8 mouse cellular contexts compared by ENCODE assay signal in the genomic region with DNA sequence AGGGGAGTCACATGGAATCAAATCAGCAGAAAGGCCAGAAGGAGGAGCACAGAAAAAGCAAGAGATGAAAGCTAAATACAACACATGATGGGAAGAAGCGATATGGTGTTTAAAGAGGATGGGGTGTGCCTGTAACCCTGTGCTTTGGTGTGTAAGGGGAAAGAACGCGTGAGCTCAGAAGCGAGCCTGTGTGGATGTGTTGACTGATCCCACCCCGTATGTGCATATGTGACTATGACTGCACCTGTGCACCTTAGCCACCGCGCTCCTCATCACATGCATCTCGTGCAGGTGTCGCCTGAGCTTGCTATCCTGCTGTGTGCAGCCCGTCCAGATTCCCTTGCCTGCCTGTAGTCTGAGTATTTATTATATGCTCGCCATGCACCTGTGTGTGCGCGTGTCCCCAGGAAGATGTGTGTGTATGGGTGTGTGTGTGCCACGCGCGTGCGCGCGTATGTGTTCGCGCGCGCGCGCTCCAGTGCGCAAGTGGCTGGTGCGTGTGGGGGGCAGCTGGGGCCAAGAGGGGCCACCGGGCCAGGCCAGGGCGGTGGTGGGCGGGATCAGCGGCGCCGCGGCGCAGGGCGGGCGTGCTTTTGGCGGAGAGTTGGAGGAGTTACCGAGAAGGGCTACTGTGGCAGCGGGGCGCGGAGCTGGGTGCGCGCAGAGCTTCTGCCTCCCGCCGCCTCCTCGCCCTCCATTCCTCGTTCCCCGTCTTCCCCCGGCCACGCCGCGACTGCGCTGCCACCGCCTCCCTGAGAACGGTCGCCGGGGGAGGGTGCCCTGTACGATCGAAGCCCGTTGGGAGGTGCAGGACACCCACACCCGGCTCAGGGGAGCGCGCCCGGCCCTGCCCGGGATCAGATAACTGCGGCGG. TPM values are rescaled to one million over a fixed set of nuclear protein-coding genes. Genes with fewer than 3 reads are reported as not detected.
DNase-seq lines count a peak whose midpoint lies in the region; ATAC-seq and TF ChIP-seq lines count a peak whose summit lies in the region.

No protein-coding gene starts in this region.

- H3K27me3 ChIP-seq in lung, embryonic 14.5 days (ENCODE audit: insufficient read depth, low read length), result peaks cover 56% of the 10 kb centered on the region
- H3K27me3 ChIP-seq in heart, embryonic 11.5 days (ENCODE audit: control insufficient read depth, insufficient read depth, low read length), result peaks cover 52% of the 10 kb centered on the region
- peaks cover 18% of the 10 kb centered on the region for H3K27me3 ChIP-seq in midbrain, postnatal 0 days (ENCODE audit: insufficient read depth, low read length)

- no peaks in the 10 kb centered on the region for H3K36me3 ChIP-seq in lung, embryonic 14.5 days (ENCODE audit: insufficient read depth)
- no peaks in the 10 kb centered on the region for H3K36me3 ChIP-seq in heart, embryonic 11.5 days (ENCODE audit: control insufficient read depth, insufficient read depth, low read length)
- no peaks in the 10 kb centered on the region for H3K36me3 ChIP-seq in midbrain, postnatal 0 days (ENCODE audit: insufficient read depth, low read length)

- no peak overlapping the region for H3K27ac ChIP-seq in lung, embryonic 14.5 days (ENCODE audit: low read depth)
- peak overlapping the region; percentile 30; the same call in 1 of the 2 replicates for H3K27ac ChIP-seq in cortical plate, adult 2 months (ENCODE audit: insufficient read depth, low read length)
- H3K27ac ChIP-seq in heart, embryonic 11.5 days (ENCODE audit: low read depth, low read length), result no peak overlapping the region
- H3K27ac ChIP-seq in midbrain, postnatal 0 days (ENCODE audit: low read depth, low read length), result 0 out of 2 replicates have a peak overlapping the region, but pooled peaks have one; percentile 32

- H3K4me1 ChIP-seq in lung, embryonic 14.5 days (ENCODE audit: insufficient read depth), result no peaks in the 10 kb centered on the region
- H3K4me1 ChIP-seq in cortical plate, adult 2 months (ENCODE audit: control insufficient read depth, insufficient read depth, low read length), result no peaks in the 10 kb centered on the region
- peaks cover 36% of the 10 kb centered on the region for H3K4me1 ChIP-seq in heart, embryonic 11.5 days (ENCODE audit: control insufficient read depth, insufficient read depth, low read length)
- no peaks in the 10 kb centered on the region for H3K4me1 ChIP-seq in midbrain, postnatal 0 days (ENCODE audit: insufficient read depth, low read length)

- no peaks in the 10 kb centered on the region for H3K9me3 ChIP-seq in lung, embryonic 14.5 days (ENCODE audit: low read depth, low read length)
- no peaks in the 10 kb centered on the region for H3K9me3 ChIP-seq in heart, embryonic 11.5 days (replicated peaks; ENCODE audit: control insufficient read depth, low read length)
- no peaks in the 10 kb centered on the region for H3K9me3 ChIP-seq in midbrain, postnatal 0 days (ENCODE audit: low read length)

- ATAC-seq in lung, embryonic 14.5 days (ENCODE audit: insufficient read depth), result no peak
- ATAC-seq in heart, embryonic 11.5 days (replicated peaks; ENCODE audit: insufficient number of reproducible peaks, low FRiP score, low TSS enrichment), result peak; percentile 18; the same call in 1 of the 2 replicates
- peak; percentile 62 for ATAC-seq in midbrain, postnatal 0 days (ENCODE audit: low FRiP score)
- no peak for ATAC-seq in megakaryocyte progenitor cell, adult 5-6 weeks (replicated peaks; ENCODE audit: poor library complexity)

- peak overlapping the region; percentile 49 for H3K4me3 ChIP-seq in lung, embryonic 14.5 days (ENCODE audit: low read depth, low read length)
- H3K4me3 ChIP-seq in cortical plate, adult 2 months (ENCODE audit: insufficient read depth, low read length), result peak overlapping the region; percentile 46
- peak overlapping the region; percentile 72 for H3K4me3 ChIP-seq in heart, embryonic 11.5 days (ENCODE audit: low read depth, low read length)
- H3K4me3 ChIP-seq in midbrain, postnatal 0 days (ENCODE audit: low read depth, low read length), result peak overlapping the region; percentile 73

- no peak for TF ChIP-seq POLR2A in cortical plate, adult 2 months (IDR thresholded peaks at IDR 0.05; ENCODE audit: extremely low read depth, insufficient read depth, low read length)

- peak overlapping the region; percentile 10; the same call in 1 of the 2 replicates for H3K9ac ChIP-seq in lung, embryonic 14.5 days
- peak overlapping the region; percentile 74 for H3K9ac ChIP-seq in heart, embryonic 11.5 days (ENCODE audit: low read depth, low read length)
- peak overlapping the region; percentile 52 for H3K9ac ChIP-seq in midbrain, postnatal 0 days (replicated peaks; ENCODE audit: low read length, poor library complexity, severe bottlenecking)

- DNase-seq in lung, embryonic 14.5 days, result peak; percentile 11
- DNase-seq in lung, postnatal 10 days, result no peak
- peak; percentile 42 for DNase-seq in layer of hippocampus, adult 9-11 months
- DNase-seq in midbrain, postnatal 0 days (ENCODE audit: low spot score), result peak; percentile 56
- no peak for DNase-seq in ovary, postnatal 14 days (ENCODE audit: low spot score)

- WGBS in lung, embryonic 14.5 days, result 2% methylated on average over 66 of the region's 68 CpGs
- WGBS in heart, embryonic 11.5 days (ENCODE audit: insufficient replicate concordance), result 2% methylated on average over 54 of the region's 68 CpGs
- WGBS in midbrain, postnatal 0 days, result under 1% methylated on average over 65 of the region's 68 CpGs

- H3K4me2 ChIP-seq in lung, embryonic 14.5 days, result peak overlapping the region; percentile 93
- H3K4me2 ChIP-seq in heart, embryonic 11.5 days, result peak overlapping the region; percentile 95
- H3K4me2 ChIP-seq in midbrain, postnatal 0 days (ENCODE audit: low read depth, low read length, poor library complexity, severe bottlenecking), result peak overlapping the region; percentile 65

- no peak for TF ChIP-seq CTCF in lung, embryonic 14.5 days (IDR thresholded peaks at IDR 0.05; ENCODE audit: low read depth)
- TF ChIP-seq CTCF in cortical plate, adult 2 months (IDR thresholded peaks at IDR 0.05; ENCODE audit: extremely low read depth, insufficient read depth, low read length), result no peak
- TF ChIP-seq CTCF in midbrain, postnatal 0 days (IDR thresholded peaks at IDR 0.05), result no peak

RNA-seq across cellular contexts. Expression of gene Kcnj12, which starts 0.5 kb away (rescaled TPM):
- polyA plus RNA-seq in lung, embryonic 14.5 days (2014; fragmentation: Nextera tagmentation; extraction: Ambion mirVana), result 0.26 and 0.30 TPM in 2 replicates
- polyA plus RNA-seq in cortical plate, adult 2 months (2012; rRNA removed), result 11.6 and 12.8 TPM in 2 replicates
- 1.5 and 2.0 TPM in 2 replicates for polyA plus RNA-seq in heart, embryonic 11.5 days (2014; fragmentation: Nextera tagmentation; extraction: Ambion mirVana)
- 20.5 and 23.6 TPM in 2 replicates for total RNA-seq in midbrain, postnatal 0 days (2014; rRNA removed)
- polyA plus RNA-seq in midbrain, postnatal 0 days (2015; fragmentation: Nextera tagmentation; extraction: Ambion mirVana), result 3.1 and 3.2 TPM in 2 replicates
- total RNA-seq in megakaryocyte progenitor cell, adult 5-6 weeks (2015), result not detected in 2 replicates
- not detected in 2 replicates for total RNA-seq in megakaryocyte progenitor cell, adult 5-6 weeks (2017)

Comparison
In these comparisons a context has a peak if more than half of its experiments do, and no peak if none do; other contexts are left out.
1. DNase-seq: peak in lung, embryonic 14.5 days (single experiment), layer of hippocampus, adult 9-11 months (single experiment) and midbrain, postnatal 0 days (single experiment); none in lung, postnatal 10 days (single experiment) and ovary, postnatal 14 days (single experiment).
2. ATAC-seq: peak in heart, embryonic 11.5 days (single experiment) and midbrain, postnatal 0 days (single experiment); none in lung, embryonic 14.5 days (single experiment) and megakaryocyte progenitor cell, adult 5-6 weeks (single experiment).
3. H3K27ac ChIP-seq: peak in cortical plate, adult 2 months (single experiment) and midbrain, postnatal 0 days (single experiment); none in lung, embryonic 14.5 days (single experiment) and heart, embryonic 11.5 days (single experiment).
4. H3K9ac ChIP-seq: peak in every context shown above with its lines; median percentile 74 in heart, embryonic 11.5 days; 52 in midbrain, postnatal 0 days; 10 in lung, embryonic 14.5 days.
5. Peak in every context shown above with its lines, with median percentiles within 50 percentile points of each other: H3K4me2 ChIP-seq and H3K4me3 ChIP-seq.